Mouse (Mus musculus) embryonic facial prominence, embryonic 10.5 days (tissue): ENCODE results near the gene Pafah2. TPM values are rescaled to one million over a fixed set of nuclear protein-coding genes. Genes with fewer than 3 reads are reported as not detected.
"Not testable (repeated sequence)": the region's sequence is repeated elsewhere in the genome, so short reads cannot be mapped to it uniquely, and the experiment has no call there.

ENCODE experiments used
- DNase-seq: peaks from one replicate; pipeline ENCODE4 v3.0.0-alpha.2; 2017; ENCODE audit warnings: low spot score
- H3K27ac ChIP-seq: fragments of 300-500 bp; sonication (generic); replicated peaks from 2 replicates; pipeline ENCODE4 v1.5.1; 2016; ENCODE audit warnings: mild to moderate bottlenecking
- H3K27me3 ChIP-seq: fragments of 300-500 bp; sonication (generic); replicated peaks from 2 replicates; pipeline ENCODE4 v1.6.1; 2016; ENCODE audit warnings: low read depth, mild to moderate bottlenecking; ENCODE audit not compliant: poor library complexity, severe bottlenecking
- H3K36me3 ChIP-seq: fragments of 300-500 bp; sonication (generic); replicated peaks from 2 replicates; pipeline ENCODE4 v1.6.1; 2016; ENCODE audit warnings: mild to moderate bottlenecking, moderate library complexity
- H3K4me1 ChIP-seq: fragments of 300-500 bp; sonication (generic); 2 replicates; pipeline ENCODE4 v1.6.1; 2016
- H3K4me3 ChIP-seq: fragments of 300-500 bp; sonication (generic); 2 replicates; pipeline ENCODE4 v1.5.1; 2016; ENCODE audit warnings: mild to moderate bottlenecking, moderate library complexity
- H3K9me3 ChIP-seq: fragments of 300-500 bp; sonication (generic); 2 replicates; pipeline ENCODE4 v1.6.1; 2016; ENCODE audit warnings: mild to moderate bottlenecking
- WGBS: fragments of 180-500 bp; shearing (Covaris S2); methylation state at CpG from one replicate; pipeline ENCODE4 v1.1.7; 2016; 5-methylcytosine and 5-hydroxymethylcytosine counted together
- polyA plus RNA-seq: library from polyadenylated mRNA; unstranded; fragments of >200 nt; fragmentation: Nextera tagmentation; extraction: Ambion mirVana; gene quantifications from 2 replicates; pipeline ENCODE4 v1.2.1, GENCODE M21; 2016

The Pafah2 gene
- polyA plus RNA-seq, 1 experiment from 2014 or later = 7.0 TPM

GRCm38 (mm10) chr4:134383750-134384149 is 12.4 kb upstream of the Pafah2 start, which contains the start of gene Extl1:
TSS of gene Extl1 (minus strand) at chr4:134383850.
- 96% methylated on average over 2 of the region's 6 CpGs for WGBS

DNA sequence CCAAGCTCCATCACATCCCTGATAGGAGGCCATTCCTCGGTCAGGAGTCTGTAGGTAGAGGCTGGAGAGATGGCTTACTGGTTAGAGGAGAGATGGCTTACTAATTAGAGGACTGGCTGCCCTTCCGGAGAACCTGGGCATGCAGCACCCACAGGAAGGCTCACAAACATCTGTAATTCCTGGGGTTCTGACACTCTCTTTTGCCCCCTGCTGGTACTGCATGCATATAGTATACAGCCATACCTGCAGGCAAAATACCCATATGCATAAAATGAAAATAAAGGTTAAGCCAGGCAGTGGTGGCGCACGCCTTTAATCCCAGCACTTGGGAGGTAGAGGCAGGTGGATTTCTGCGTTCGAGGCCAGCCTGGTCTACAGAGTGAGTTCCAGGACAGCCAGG is 8.9 kb upstream of the Pafah2 start:
- Histone ChIP-seq H3K4me3 (no peak overlapping the region), H3K36me3 (no peaks in the 10 kb centered on the region), H3K4me1 (peaks cover 1% of the 10 kb centered on the region), H3K27ac (no peak overlapping the region), H3K9me3 (peaks cover 4% of the 10 kb centered on the region; the same call in 1 of the 2 replicates), H3K27me3 (no peaks in the 10 kb centered on the region)
- no peak for DNase-seq
- 78% methylated on average over 6 of the region's 6 CpGs for WGBS

More at GRCm38 (mm10) chr4:134383750-134384149, 12.4 kb upstream of the Pafah2 start, which contains the start of gene Extl1:
- DNase-seq, H3K4me3 ChIP-seq, H3K27ac ChIP-seq, H3K4me1 ChIP-seq, H3K9me3 ChIP-seq, H3K36me3 ChIP-seq, H3K27me3 ChIP-seq: not testable (repeated sequence)

- WGBS = 17% methylated on average over 5 of the region's 5 CpGs
- DNase-seq = peak; percentile 78
- peaks cover 4% of the 10 kb centered on the region; the same call in 1 of the 2 replicates for H3K9me3 ChIP-seq
- H3K4me1 ChIP-seq = peaks cover 9% of the 10 kb centered on the region
- H3K27me3 ChIP-seq = no peaks in the 10 kb centered on the region
- H3K36me3 ChIP-seq = no peaks in the 10 kb centered on the region
- H3K27ac ChIP-seq = no peak overlapping the region
- no peak overlapping the region for H3K4me3 ChIP-seq
Measured at GRCm38 (mm10) chr4:134388397-134388796, 7.7 kb upstream of the Pafah2 start.

DNA sequence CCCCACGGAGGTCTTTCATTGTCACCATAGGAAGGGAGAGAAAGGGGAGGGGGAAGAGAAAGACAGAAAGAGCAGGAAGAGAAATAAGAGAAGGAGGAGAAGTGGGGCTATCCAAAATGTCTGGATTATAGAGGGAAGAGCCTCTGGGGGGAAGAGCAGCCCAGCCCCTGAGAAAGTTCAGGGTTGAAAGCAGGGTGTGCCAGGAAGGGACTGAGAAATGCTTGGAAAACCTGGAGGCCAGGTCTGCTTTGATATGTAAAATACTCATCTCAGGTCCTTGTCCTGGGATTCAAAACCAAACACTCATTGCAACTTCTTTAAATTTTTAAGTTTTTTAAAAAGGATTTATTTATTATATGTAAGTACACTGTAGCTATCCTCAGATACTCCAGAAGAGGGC is 4.5 kb upstream of the Pafah2 start:
- 91% methylated on average over 1 of the region's 1 CpGs for WGBS
- no peak for DNase-seq
- Histone ChIP-seq H3K27me3 (no peaks in the 10 kb centered on the region), H3K27ac (no peak overlapping the region), H3K4me3 (no peak overlapping the region), H3K9me3 (peaks cover 4% of the 10 kb centered on the region; the same call in 1 of the 2 replicates), H3K36me3 (no peaks in the 10 kb centered on the region), H3K4me1 (peaks cover 12% of the 10 kb centered on the region)

GRCm38 (mm10) chr4:134392595-134392994 is 3.5 kb upstream of the Pafah2 start:
- Histone ChIP-seq H3K27ac (no peak overlapping the region), H3K4me1 (peaks cover 22% of the 10 kb centered on the region), H3K36me3 (no peaks in the 10 kb centered on the region), H3K27me3 (no peaks in the 10 kb centered on the region), H3K4me3 (no peak overlapping the region), H3K9me3 (peaks cover 4% of the 10 kb centered on the region; the same call in 1 of the 2 replicates)
- no peak for DNase-seq
- 23% methylated on average over 8 of the region's 8 CpGs for WGBS

DNA sequence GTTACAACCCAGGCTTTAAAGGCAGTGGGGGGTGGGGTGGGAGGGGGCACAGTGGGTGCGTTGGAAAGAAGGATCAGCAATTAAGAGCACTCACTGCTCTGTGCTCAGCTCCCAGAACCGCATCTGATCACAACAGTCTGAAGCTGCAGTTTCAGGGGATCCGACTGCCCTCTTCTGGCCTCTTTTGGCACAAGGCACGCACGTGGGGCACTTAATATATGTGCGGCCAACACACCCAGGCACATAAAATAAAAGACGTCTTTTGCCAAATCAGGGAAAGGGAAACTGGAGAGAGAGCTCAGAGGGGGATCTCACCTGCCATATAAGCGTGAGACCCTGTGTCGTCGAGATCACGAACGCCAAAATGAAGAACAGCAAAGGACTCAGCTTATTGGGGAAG is 3.1 kb upstream of the Pafah2 start:
- DNase-seq = peak; percentile 52
- H3K27me3 ChIP-seq = no peaks in the 10 kb centered on the region

GRCm38 (mm10) chr4:134395142-134395541 is 978 bp upstream of the Pafah2 start:
- 0 out of 2 replicates have a peak overlapping the region, but pooled peaks have one; percentile 24 for H3K27ac ChIP-seq
- H3K9me3 ChIP-seq = peaks cover 4% of the 10 kb centered on the region; the same call in 1 of the 2 replicates
- no peak overlapping the region for H3K4me3 ChIP-seq
- no peaks in the 10 kb centered on the region for H3K27me3 ChIP-seq
- peaks cover 28% of the 10 kb centered on the region for H3K4me1 ChIP-seq
- H3K36me3 ChIP-seq = no peaks in the 10 kb centered on the region
- 89% methylated on average over 7 of the region's 7 CpGs for WGBS
- no peak for DNase-seq

More for the DNA sequence above, 3.1 kb upstream of the Pafah2 start:
- peaks cover 4% of the 10 kb centered on the region; the same call in 1 of the 2 replicates for H3K9me3 ChIP-seq
- H3K4me1 ChIP-seq = peaks cover 23% of the 10 kb centered on the region
- peak overlapping the region; percentile 59; the same call in 1 of the 2 replicates for H3K27ac ChIP-seq
- H3K4me3 ChIP-seq = no peak overlapping the region; the same call in 1 of the 2 replicates
- 26% methylated on average over 12 of the region's 12 CpGs for WGBS
- H3K36me3 ChIP-seq = no peaks in the 10 kb centered on the region

DNA sequence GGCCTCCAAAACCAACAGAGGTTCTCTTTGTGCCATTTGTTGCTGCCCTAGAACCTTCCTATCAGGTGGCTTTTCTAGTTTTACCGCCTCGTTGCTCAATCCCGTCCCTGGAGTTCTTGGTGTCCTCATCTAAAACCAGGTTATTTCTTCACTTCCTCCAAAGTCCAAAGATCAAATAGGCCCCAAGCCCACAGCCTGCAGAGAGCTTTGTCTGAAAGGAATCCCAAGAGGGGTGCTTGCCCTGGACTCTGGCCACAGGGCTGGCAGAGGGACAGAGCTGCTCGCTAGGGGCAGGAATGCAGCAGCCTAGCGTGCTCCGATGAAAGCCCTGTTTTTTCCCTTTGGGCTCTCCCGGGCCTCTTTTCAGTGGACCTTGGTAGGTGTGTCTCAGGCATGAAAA is 1.0 kb downstream of the Pafah2 start:
- no peaks in the 10 kb centered on the region for H3K9me3 ChIP-seq
- DNase-seq = peak; percentile 20
- H3K27ac ChIP-seq = peak overlapping the region; percentile 81
- no peaks in the 10 kb centered on the region for H3K36me3 ChIP-seq
- H3K4me3 ChIP-seq = peak overlapping the region; percentile 69
- H3K27me3 ChIP-seq = 0 out of 2 replicates have a peak, but pooled peaks cover 3% of the 10 kb centered on the region
- peaks cover 48% of the 10 kb centered on the region for H3K4me1 ChIP-seq
- 31% methylated on average over 7 of the region's 7 CpGs for WGBS

- H3K4me1 ChIP-seq = peaks cover 47% of the 10 kb centered on the region
- DNase-seq = no peak
- 87% methylated on average over 9 of the region's 9 CpGs for WGBS
- H3K27ac ChIP-seq = no peak overlapping the region
- no peak overlapping the region for H3K4me3 ChIP-seq
- no peaks in the 10 kb centered on the region for H3K9me3 ChIP-seq
- 0 out of 2 replicates have a peak, but pooled peaks cover 8% of the 10 kb centered on the region for H3K27me3 ChIP-seq
- no peaks in the 10 kb centered on the region for H3K36me3 ChIP-seq
Measured at GRCm38 (mm10) chr4:134397732-134398131, 1.6 kb downstream of the Pafah2 start.

DNA sequence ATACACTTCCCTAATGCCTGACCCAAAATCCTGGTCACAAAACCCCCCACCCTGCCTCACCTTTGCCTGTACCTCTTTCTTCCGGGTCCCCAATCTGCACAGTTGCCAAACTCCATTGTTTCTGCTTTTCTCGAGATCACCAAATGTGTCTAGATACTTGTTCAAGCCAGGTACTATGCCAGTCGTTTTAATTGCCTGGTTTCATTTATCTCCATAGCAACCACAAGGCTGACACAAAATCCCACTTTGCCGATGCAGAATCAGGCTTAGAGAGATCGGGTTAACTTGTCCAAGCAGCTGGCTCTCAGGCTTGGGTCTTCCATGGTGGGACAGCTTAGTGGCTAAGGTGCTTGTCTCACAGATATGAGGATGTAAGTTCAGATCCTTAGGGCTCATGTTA is 4.1 kb downstream of the Pafah2 start:
- H3K27me3 ChIP-seq = 0 out of 2 replicates have a peak, but pooled peaks cover 12% of the 10 kb centered on the region
- 0 out of 2 replicates have a peak overlapping the region, but pooled peaks have one; percentile 57 for H3K4me3 ChIP-seq
- no peaks in the 10 kb centered on the region for H3K9me3 ChIP-seq
- H3K4me1 ChIP-seq = peaks cover 49% of the 10 kb centered on the region
- no peaks in the 10 kb centered on the region for H3K36me3 ChIP-seq
- DNase-seq = no peak
- no peak overlapping the region for H3K27ac ChIP-seq
- 37% methylated on average over 5 of the region's 5 CpGs for WGBS

- peak; percentile 82 for DNase-seq
- 8% methylated on average over 19 of the region's 19 CpGs for WGBS
- H3K27me3 ChIP-seq = 0 out of 2 replicates have a peak, but pooled peaks cover 12% of the 10 kb centered on the region
- H3K4me1 ChIP-seq = peaks cover 49% of the 10 kb centered on the region
- H3K36me3 ChIP-seq = no peaks in the 10 kb centered on the region
- no peaks in the 10 kb centered on the region for H3K9me3 ChIP-seq
- H3K4me3 ChIP-seq = peak overlapping the region; percentile 57
- peak overlapping the region; percentile 74 for H3K27ac ChIP-seq
Measured at GRCm38 (mm10) chr4:134401181-134401661, 5.1 kb downstream of the Pafah2 start.

DNA sequence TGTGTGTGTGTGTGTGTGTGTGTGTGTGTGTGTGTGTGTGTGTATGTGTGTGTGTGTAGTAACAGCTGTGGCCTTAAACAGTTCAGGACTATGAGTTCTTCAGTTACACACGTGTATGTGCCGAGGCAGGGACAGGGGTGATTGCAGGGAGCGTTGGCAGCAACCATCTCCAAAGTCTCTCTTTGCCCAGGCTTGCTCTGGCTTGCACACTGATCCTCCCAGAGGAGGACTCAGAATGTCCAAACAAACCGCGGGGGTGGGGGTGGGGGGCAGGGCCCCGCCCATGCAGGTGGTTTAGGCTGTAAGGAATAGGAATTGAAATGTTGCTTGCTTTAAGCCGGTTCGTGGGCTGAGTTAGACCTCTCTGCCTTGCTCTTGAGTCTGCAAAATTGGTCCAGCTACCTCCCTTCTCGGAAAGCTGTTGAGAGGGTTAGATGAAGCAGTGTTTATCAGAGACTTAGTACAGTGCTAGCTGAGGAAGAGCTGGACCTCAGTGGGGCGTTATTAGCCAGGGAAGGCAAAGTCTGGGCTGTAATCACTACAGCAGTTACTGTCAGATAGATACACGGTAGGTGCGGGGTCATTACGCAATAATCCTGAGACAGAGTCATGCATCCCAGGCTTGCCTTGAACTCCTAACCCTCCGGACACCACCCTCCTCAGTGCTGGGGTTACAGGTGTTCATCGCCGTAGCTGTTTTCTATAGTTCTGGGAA is 5.9 kb downstream of the Pafah2 start:
- Histone ChIP-seq H3K36me3 (no peaks in the 10 kb centered on the region), H3K9me3 (no peaks in the 10 kb centered on the region), H3K27ac (peak overlapping the region; percentile 24; the same call in 1 of the 2 replicates), H3K27me3 (0 out of 2 replicates have a peak, but pooled peaks cover 12% of the 10 kb centered on the region), H3K4me1 (peaks cover 42% of the 10 kb centered on the region), H3K4me3 (peak overlapping the region; percentile 57)
- WGBS = 68% methylated on average over 16 of the region's 16 CpGs
- peak; percentile 12 for DNase-seq
